Mouse (Mus musculus): ENCODE data around the gene Atp5j2. TPM values are rescaled to one million over a fixed set of nuclear protein-coding genes. Genes with fewer than 3 reads are reported as not detected.

Atp5j2 gene
- total and polyA plus RNA-seq, 2 experiments from 2014 or later, result 139 to 634 TPM

GRCm38 (mm10) chr5:145185244-145185643 lies 6.6 kb downstream of the Atp5j2 start:
- DNase-seq (ENCODE audit: low spot score) (no peak), ATAC-seq (ENCODE audit: low FRiP score) (no peak)
- TF ChIP-seq CTCF (IDR thresholded peaks at IDR 0.05), result no peak
- Histone ChIP-seq H3K9me3 (ENCODE audit: low read length) (no peaks in the 10 kb centered on the region), H3K4me2 (ENCODE audit: low read depth, low read length, poor library complexity, severe bottlenecking) (no peak overlapping the region), H3K4me3 (ENCODE audit: low read depth, low read length) (no peak overlapping the region), H3K27ac (ENCODE audit: low read depth, low read length) (no peak overlapping the region), H3K9ac (replicated peaks; ENCODE audit: low read length, poor library complexity, severe bottlenecking) (no peak overlapping the region), H3K4me1 (ENCODE audit: insufficient read depth, low read length) (peaks cover 6% of the 10 kb centered on the region; the same call in 1 of the 2 replicates), H3K36me3 (ENCODE audit: insufficient read depth, low read length) (peaks cover 68% of the 10 kb centered on the region), H3K27me3 (ENCODE audit: insufficient read depth, low read length) (no peaks in the 10 kb centered on the region)
- 82% methylated on average over 2 of the region's 2 CpGs for WGBS

- ATAC-seq (ENCODE audit: low FRiP score) (no peak), DNase-seq (ENCODE audit: low spot score) (no peak)
- Histone ChIP-seq H3K9ac (replicated peaks; ENCODE audit: low read length, poor library complexity, severe bottlenecking) (no peak overlapping the region), H3K27ac (ENCODE audit: low read depth, low read length) (no peak overlapping the region), H3K4me1 (ENCODE audit: insufficient read depth, low read length) (no peaks in the 10 kb centered on the region), H3K9me3 (ENCODE audit: low read length) (no peaks in the 10 kb centered on the region), H3K4me2 (ENCODE audit: low read depth, low read length, poor library complexity, severe bottlenecking) (no peak overlapping the region), H3K36me3 (ENCODE audit: insufficient read depth, low read length) (peaks cover 94% of the 10 kb centered on the region), H3K27me3 (ENCODE audit: insufficient read depth, low read length) (no peaks in the 10 kb centered on the region), H3K4me3 (ENCODE audit: low read depth, low read length) (no peak overlapping the region)
- TF ChIP-seq CTCF (IDR thresholded peaks at IDR 0.05), result no peak
- WGBS, result 93% methylated on average over 18 of the region's 18 CpGs
Measured at GRCm38 (mm10) chr5:145178461-145178980, 13.3 kb downstream of the Atp5j2 start.

- Histone ChIP-seq H3K9me3 (ENCODE audit: low read length) (no peaks in the 10 kb centered on the region), H3K36me3 (ENCODE audit: insufficient read depth, low read length) (peaks cover 26% of the 10 kb centered on the region), H3K4me2 (ENCODE audit: low read depth, low read length, poor library complexity, severe bottlenecking) (peak overlapping the region; percentile 82), H3K4me3 (ENCODE audit: low read depth, low read length) (peak overlapping the region; percentile 77), H3K27ac (ENCODE audit: low read depth, low read length) (peak overlapping the region; percentile 77), H3K27me3 (ENCODE audit: insufficient read depth, low read length) (no peaks in the 10 kb centered on the region), H3K4me1 (ENCODE audit: insufficient read depth, low read length) (peaks cover 11% of the 10 kb centered on the region; the same call in 1 of the 2 replicates), H3K9ac (replicated peaks; ENCODE audit: low read length, poor library complexity, severe bottlenecking) (peak overlapping the region; percentile 84)
- under 1% methylated on average over 27 of the region's 28 CpGs for WGBS
- DNase-seq (ENCODE audit: low spot score), result no peak
- ATAC-seq (ENCODE audit: low FRiP score), result peak; percentile 59; the same call in 1 of the 2 replicates
- no peak for TF ChIP-seq CTCF (IDR thresholded peaks at IDR 0.05)
Measured at GRCm38 (mm10) chr5:145167306-145167661, 24.6 kb downstream of the Atp5j2 start.

- WGBS, result under 1% methylated on average over 46 of the region's 51 CpGs
- H3K4me2 ChIP-seq (ENCODE audit: low read depth, low read length, poor library complexity, severe bottlenecking), result peak within 1 kb of the TSS; percentile 82
- peaks cover 11% of the 10 kb centered on the region; the same call in 1 of the 2 replicates for H3K4me1 ChIP-seq (ENCODE audit: insufficient read depth, low read length)
- H3K36me3 ChIP-seq (ENCODE audit: insufficient read depth, low read length), result peaks cover 25% of the 10 kb centered on the region
- TF ChIP-seq CTCF (IDR thresholded peaks at IDR 0.05), result 0 out of 2 replicates have a peak, but pooled peaks have one; percentile 1
- H3K9ac ChIP-seq (replicated peaks; ENCODE audit: low read length, poor library complexity, severe bottlenecking), result peak within 1 kb of the TSS; percentile 84
- ATAC-seq (ENCODE audit: low FRiP score) (peak; percentile 92), DNase-seq (ENCODE audit: low spot score) (peak; percentile 100)
- H3K9me3 ChIP-seq (ENCODE audit: low read length), result no peaks in the 10 kb centered on the region
- H3K4me3 ChIP-seq (ENCODE audit: low read depth, low read length), result peak within 1 kb of the TSS; percentile 77
- peak within 1 kb of the TSS; percentile 77 for H3K27ac ChIP-seq (ENCODE audit: low read depth, low read length)
- H3K27me3 ChIP-seq (ENCODE audit: insufficient read depth, low read length), result no peaks in the 10 kb centered on the region
Measured at GRCm38 (mm10) chr5:145166536-145167305, 25.1 kb downstream of the Atp5j2 start, which contains the start of the genes Ptcd1 and Cpsf4. Ptcd1 (minus strand) TSS chr5:145167108. Cpsf4 (plus strand) TSS chr5:145167213.

- TF ChIP-seq CTCF (IDR thresholded peaks at IDR 0.05), result no peak
- no peak overlapping the region for H3K4me2 ChIP-seq (ENCODE audit: low read depth, low read length, poor library complexity, severe bottlenecking)
- no peaks in the 10 kb centered on the region for H3K9me3 ChIP-seq (ENCODE audit: low read length)
- 89% methylated on average over 15 of the region's 15 CpGs for WGBS
- H3K4me3 ChIP-seq (ENCODE audit: low read depth, low read length), result no peak overlapping the region
- H3K36me3 ChIP-seq (ENCODE audit: insufficient read depth, low read length), result peaks cover 27% of the 10 kb centered on the region
- no peak for DNase-seq (ENCODE audit: low spot score)
- no peak overlapping the region for H3K9ac ChIP-seq (replicated peaks; ENCODE audit: low read length, poor library complexity, severe bottlenecking)
- ATAC-seq (ENCODE audit: low FRiP score), result no peak
- H3K27me3 ChIP-seq (ENCODE audit: insufficient read depth, low read length), result no peaks in the 10 kb centered on the region
- no peak overlapping the region for H3K27ac ChIP-seq (ENCODE audit: low read depth, low read length)
- peaks cover 11% of the 10 kb centered on the region; the same call in 1 of the 2 replicates for H3K4me1 ChIP-seq (ENCODE audit: insufficient read depth, low read length)
Measured at GRCm38 (mm10) chr5:145165184-145165583, 26.7 kb downstream of the Atp5j2 start.

GRCm38 (mm10) chr5:145164710-145165109 lies 27.2 kb downstream of the Atp5j2 start:
- Histone ChIP-seq H3K9me3 (ENCODE audit: low read length) (no peaks in the 10 kb centered on the region), H3K4me3 (ENCODE audit: low read depth, low read length) (no peak overlapping the region), H3K27me3 (ENCODE audit: insufficient read depth, low read length) (no peaks in the 10 kb centered on the region), H3K4me1 (ENCODE audit: insufficient read depth, low read length) (peaks cover 11% of the 10 kb centered on the region; the same call in 1 of the 2 replicates), H3K27ac (ENCODE audit: low read depth, low read length) (no peak overlapping the region), H3K4me2 (ENCODE audit: low read depth, low read length, poor library complexity, severe bottlenecking) (no peak overlapping the region), H3K36me3 (ENCODE audit: insufficient read depth, low read length) (peaks cover 30% of the 10 kb centered on the region), H3K9ac (replicated peaks; ENCODE audit: low read length, poor library complexity, severe bottlenecking) (no peak overlapping the region)
- DNase-seq (ENCODE audit: low spot score), result no peak
- WGBS, result 81% methylated on average over 3 of the region's 3 CpGs
- ATAC-seq (ENCODE audit: low FRiP score), result no peak
- no peak for TF ChIP-seq CTCF (IDR thresholded peaks at IDR 0.05)

Measured in midbrain, postnatal 0 days (tissue).